Mouse (Mus musculus) C2C12 (cell line): ENCODE results near the gene Olfr975.
"Not testable (repeated sequence)": the region's sequence is repeated elsewhere in the genome, so short reads cannot be mapped to it uniquely, and the experiment has no call there.

ENCODE experiments used
- CEBPB ChIP-seq: IDR thresholded peaks from one replicate; pipeline ENCODE4 v1.6.1; 2011; ENCODE audit warnings: low read depth, mild to moderate bottlenecking, control low read depth, moderate library complexity
- CTCF ChIP-seq: IDR thresholded peaks from one replicate; pipeline ENCODE4 v1.5.1; 2011; ENCODE audit not compliant: control insufficient read depth, insufficient read depth, insufficient read length
- MAX ChIP-seq: IDR thresholded peaks from one replicate; pipeline ENCODE4 v1.6.1; 2011; ENCODE audit warnings: mild to moderate bottlenecking, control low read depth
- MYOD1 ChIP-seq: IDR thresholded peaks from one replicate; pipeline ENCODE4 v1.6.1; 2011; ENCODE audit warnings: low read depth; ENCODE audit not compliant: control insufficient read depth, insufficient read length
- MYOG ChIP-seq: IDR thresholded peaks from one replicate; pipeline ENCODE4 v1.6.1; 2011; ENCODE audit not compliant: control insufficient read depth, insufficient read length; ENCODE audit errors: extremely low read depth
- USF1 ChIP-seq: IDR thresholded peaks from one replicate; pipeline ENCODE4 v1.6.1; 2011; ENCODE audit warnings: low read depth, mild to moderate bottlenecking, control low read depth, moderate library complexity

DNA sequence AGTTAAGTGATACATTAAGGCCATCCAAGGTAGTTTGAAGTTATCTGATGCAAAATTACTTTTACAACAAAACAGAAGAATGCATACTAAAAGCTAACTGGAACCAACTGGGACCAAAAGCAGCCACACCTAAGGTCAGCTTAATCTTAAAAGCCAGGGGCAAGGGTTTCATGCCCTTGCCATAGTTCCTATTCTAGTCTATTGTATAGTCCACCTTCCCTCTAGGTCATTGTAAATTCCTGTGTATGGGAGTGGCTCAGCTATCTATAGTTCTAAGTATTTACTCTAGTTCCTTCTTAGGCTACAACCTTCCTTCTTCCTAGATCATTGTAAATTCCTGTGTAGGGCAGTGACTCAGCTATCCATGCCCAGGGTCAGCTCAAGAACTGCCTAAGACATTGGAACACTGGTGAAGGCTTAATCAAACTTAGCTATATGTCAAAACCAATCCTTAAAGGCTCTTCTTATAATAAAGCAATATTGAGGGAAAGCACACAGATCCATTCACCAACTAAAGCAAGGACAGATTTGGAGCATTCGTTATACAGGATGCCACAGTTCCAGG, 24.8 kb upstream of the Olfr975 start:
- TF ChIP-seq CTCF, USF1, MYOG, CEBPB, MYOD1, MAX: not testable (repeated sequence)
